Mouse (Mus musculus) liver, adult 2 months (tissue): ENCODE measurements around the gene Ism2.

Experiments used
- CTCF ChIP-seq: fragments of 200-500 bp; IDR thresholded peaks from 2 replicates; pipeline ENCODE4 v1.5.1; 2011; ENCODE audit warnings: low read depth, low read length, control low read depth
- POLR2A ChIP-seq: fragments of 200-500 bp; IDR thresholded peaks from 2 replicates; pipeline ENCODE4 v1.6.1; 2011; ENCODE audit warnings: low read length, control low read depth; ENCODE audit not compliant: insufficient read depth; ENCODE audit errors: extremely low read depth

DNA sequence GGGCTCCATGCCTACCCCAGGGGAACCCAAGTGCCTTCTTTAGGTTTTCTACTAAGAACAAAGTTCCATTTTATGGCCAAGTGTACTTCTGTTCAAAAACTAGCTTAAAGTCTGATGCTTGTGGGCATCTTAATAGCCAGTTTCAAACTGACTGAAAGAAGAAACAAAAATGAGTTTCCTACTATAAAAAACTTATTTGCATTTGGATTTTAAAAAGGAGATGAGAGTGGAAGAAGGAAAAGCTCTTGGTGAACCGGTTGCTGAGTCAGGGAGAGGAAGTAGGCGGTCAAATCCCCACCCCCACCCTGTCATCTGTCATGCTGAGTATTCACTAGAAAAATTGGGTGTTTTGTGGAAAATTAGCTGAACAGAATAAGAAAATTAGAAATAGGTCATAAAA is 30.7 kb upstream of the Ism2 start:
- TF ChIP-seq POLR2A = no peak
- TF ChIP-seq CTCF = no peak
